Mouse (Mus musculus) megakaryocyte, embryonic 14.5 days (primary cell): ENCODE data around the gene Ppp1cb.

Experiments
- FLI1 ChIP-seq: IDR thresholded peaks from 2 replicates; pipeline ENCODE4 v1.6.1; 2012; ENCODE audit warnings: low read length, inconsistent platforms, mixed read lengths
- GATA1 ChIP-seq: IDR thresholded peaks from 3 replicates; pipeline ENCODE4 v1.6.1; 2012; ENCODE audit warnings: mixed read lengths, low read length, inconsistent platforms, borderline replicate concordance

- TF ChIP-seq GATA1: no peak
- TF ChIP-seq FLI1: no peak
Observed at GRCm38 (mm10) chr5:32485430-32485829, 26.8 kb downstream of the Ppp1cb start.
